Mouse (Mus musculus): ENCODE results near the gene Dph7.
"Not testable (repeated sequence)": the region's sequence is repeated elsewhere in the genome, so short reads cannot be mapped to it uniquely, and the experiment has no call there.

Dph7 gene

DNA sequence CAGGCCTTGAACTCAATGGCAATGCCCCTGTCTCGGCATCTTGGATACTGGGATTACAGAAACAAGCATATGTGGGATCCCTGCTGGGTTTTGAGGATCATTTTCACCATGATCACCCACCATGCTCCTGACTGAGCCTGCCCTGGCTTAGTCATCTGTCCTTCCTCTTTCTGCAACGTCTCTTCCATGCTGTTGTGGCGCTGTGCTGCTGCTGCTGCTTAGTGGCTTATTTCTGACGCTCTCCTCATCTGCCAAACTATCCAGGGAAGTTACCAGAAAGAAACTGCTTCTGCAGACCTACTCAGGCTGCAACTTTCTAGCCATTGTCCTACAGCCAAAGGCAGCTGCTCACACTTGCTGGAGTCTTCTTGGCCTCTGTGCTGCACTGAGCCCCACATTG, 8.2 kb downstream of the Dph7 start:
- in situ Hi-C loops (cut with MboI, MseI): no loop called here

DNA sequence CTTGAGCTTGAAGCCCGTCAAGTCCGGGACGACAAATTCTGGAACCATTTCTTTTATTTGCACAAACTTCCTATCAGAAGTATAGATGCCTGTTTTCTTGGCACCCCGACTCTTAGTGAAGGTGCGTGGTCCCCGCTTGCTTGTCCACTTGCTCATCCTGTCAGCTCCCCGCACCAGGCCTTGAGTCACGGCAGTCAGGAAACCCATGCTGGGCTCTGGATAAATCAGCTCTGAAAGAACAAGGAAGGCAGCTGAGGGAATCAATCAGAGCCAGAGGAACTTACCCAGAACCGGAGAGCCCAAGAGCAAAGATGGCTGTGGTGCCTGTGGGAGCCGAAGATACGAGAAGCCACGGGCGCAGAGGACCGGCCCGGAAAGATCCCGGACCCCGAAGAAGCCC, 12.3 kb downstream of the Dph7 start:
- in situ Hi-C loops (cut with MboI, MseI): not testable (repeated sequence)

DNA sequence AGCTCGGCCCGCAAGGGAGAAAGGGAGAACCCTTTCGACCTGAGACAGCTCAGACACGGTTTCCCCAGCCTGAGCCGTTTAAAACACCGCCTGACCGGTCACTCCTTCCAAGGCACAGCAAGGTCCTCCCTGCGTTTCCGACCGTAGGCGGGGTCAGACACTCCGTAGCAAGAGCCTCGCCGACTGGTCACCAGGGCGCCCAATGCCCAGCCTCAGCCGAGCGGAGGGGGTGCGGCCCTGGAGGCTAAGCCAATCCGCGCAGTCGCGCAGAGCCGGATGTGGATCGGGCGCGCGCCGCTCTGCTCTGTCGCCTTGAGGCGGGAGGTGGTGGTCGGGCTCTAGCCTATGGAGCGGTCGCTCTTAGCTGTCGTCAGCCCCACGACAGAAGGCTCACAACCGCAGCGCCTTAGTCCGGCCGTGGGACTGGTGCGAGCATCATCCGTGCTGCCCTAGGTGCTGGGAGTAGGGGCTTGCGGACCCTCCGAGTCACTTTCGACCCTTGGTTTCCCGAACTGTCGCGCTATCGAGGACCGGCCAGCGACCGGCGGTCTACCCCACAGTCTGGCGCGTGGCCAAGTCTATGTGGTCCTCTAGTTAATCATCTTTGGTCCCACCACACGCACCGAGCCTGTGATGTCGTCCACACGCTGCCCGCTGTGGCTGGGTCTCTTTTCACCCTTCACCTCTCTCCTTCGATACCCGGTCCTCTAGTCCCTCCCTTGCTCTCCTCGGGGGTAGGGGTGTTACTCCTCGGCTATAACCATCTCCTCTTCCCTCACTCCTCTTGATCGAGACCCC, 12.9 kb downstream of the Dph7 start, which contains the start of gene Mrpl41:
Gene Mrpl41 (minus strand): TSS at position 193 of the 798 bp plus-strand sequence.
- in situ Hi-C loops (cut with MboI, MseI): no loop called here

GRCm38 (mm10) chr2:24975704-24976297, 13.6 kb downstream of the Dph7 start, which contains the start of gene Pnpla7:
TSS of gene Pnpla7 (plus strand) at chr2:24976033.
- in situ Hi-C loops (cut with MboI, MseI): no loop called here

GRCm38 (mm10) chr2:24976960-24977359, 14.8 kb downstream of the Dph7 start:
- in situ Hi-C loops (cut with MboI, MseI): no loop called here

GRCm38 (mm10) chr2:24987762-24988161, 25.6 kb downstream of the Dph7 start:
- in situ Hi-C loops (cut with MboI, MseI): no loop called here

- in situ Hi-C loops (cut with MboI, MseI): no loop called here
Measured at GRCm38 (mm10) chr2:24995332-24995731, 33.1 kb downstream of the Dph7 start.

DNA sequence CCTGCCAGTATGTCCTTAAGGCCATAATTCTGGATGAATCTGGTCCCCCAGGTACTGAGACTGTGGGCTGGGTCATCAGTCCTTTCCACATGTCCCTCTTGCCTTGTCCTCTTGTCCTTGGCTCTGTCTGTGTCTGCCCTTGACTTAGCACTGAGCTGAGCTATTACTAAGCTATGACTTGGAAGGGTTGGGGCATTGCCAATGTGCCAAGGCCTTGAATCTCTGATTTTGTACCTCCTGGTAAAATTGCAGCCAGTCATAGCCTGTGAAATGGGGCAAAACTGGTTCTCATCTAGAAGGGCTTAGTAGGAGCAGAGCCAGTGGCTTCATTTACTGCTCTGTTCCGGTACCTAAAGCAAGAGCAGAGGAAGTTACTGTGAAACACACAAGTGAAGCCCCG, 34.3 kb downstream of the Dph7 start:
- in situ Hi-C loops (cut with MboI, MseI): no loop called here

DNA sequence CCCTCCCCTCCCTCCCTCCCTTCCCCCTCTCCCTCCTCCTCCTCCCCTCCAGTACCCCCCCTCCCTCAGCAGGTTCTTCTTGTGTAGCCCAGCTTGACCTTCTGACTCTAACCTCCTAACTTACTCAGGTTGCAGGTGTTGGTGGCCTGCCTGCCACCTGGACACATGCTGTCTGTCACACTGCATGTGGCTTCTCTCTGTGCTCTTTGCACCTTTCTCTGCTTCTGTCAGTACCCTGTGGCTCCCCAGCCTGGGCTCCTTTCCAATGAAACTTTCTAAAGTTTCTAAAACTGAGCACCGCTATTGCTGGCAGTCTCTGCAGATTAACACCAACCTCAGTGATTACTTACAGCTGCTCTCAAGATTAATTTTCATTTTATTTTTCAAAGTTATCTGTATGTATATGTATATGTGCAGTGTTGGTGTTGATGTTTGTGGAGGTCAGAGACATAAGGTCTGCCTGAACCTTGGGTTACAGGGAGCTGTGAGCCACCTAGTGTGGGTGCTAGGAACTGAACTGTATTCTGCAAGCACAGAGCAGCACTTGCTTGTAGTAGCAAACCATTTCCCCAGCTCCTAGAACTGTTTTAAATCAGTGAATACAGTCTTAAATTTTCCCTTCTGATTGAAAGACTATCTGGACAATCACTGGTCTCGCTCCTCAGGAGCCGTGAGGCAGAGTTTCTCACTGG, 38.5 kb downstream of the Dph7 start:
- in situ Hi-C loops (cut with MboI, MseI): no loop called here

DNA sequence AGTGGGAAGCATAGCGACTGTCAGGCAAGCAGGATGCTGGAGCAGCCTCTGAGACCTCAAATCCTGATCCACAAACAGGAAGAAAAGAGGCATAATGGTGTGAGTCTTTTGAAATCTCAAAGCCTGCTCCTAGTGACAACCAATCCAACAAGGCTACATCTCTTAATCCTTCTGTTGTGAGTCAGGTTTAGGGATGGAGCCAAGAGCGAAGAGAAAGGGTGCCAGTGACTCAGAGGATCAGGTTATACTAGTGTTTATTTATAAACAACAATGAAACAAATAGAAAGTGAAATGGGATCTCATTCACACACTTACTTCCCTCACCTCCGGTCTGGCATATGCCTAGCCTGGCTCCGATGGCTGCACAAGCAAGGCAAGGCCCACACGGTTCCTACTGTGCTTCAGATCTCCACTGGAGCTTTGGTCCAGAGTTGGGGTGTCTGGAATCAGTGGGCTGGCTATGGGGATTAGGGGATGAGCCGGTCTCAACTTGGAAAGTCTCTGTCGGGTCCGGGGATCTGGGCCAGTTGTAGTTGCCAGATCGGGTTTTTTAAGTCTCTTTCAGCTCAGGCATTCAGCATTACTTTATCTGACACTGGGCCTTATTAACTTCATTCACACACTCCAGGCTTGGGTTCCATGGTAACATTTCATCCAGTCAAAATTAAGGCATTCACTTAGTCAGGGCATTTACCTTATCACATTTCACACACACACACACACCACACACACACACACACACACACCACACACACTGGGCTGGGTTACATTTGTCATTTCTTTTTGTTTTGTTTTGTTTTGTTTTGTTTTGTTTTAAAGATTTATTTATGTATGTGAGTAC, 42.0 kb downstream of the Dph7 start:
- in situ Hi-C loops (cut with MboI, MseI): no loop called here

GRCm38 (mm10) chr2:25006767-25007166, 44.6 kb downstream of the Dph7 start:
- in situ Hi-C loops (cut with MboI, MseI): no loop called here

DNA sequence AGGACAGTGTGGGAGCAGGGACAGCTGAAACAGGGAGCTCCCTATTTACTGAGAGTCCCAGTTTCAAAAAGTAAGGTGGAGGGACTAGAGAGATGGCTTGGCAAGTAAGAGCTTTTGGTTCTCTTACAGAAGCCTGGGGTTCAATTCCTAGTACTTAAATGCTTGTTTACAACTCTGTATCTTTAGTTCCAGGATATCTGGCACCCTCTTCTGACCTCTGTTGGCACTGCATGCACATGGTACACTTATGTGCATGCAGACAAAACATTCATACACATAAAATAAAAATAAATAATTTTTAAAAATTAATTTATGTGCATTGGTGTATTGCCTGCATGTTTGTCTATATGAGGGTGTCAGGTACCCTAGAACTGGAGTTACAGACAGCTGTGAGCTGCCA, 46.0 kb downstream of the Dph7 start:
- in situ Hi-C loops (cut with MboI, MseI): no loop called here
